Mouse (Mus musculus) midbrain, embryonic 10.5 days (tissue): ENCODE results near the gene Adam17. TPM values are rescaled to one million over a fixed set of nuclear protein-coding genes. Genes with fewer than 3 reads are reported as not detected.
"Not testable (repeated sequence)": the region's sequence is repeated elsewhere in the genome, so short reads cannot be mapped to it uniquely, and the experiment has no call there.

Experiments
- DNase-seq: peaks from one replicate; pipeline ENCODE4 v3.0.0-alpha.2; 2017; ENCODE audit warnings: low spot score
- H3K27ac ChIP-seq: fragments of 300-500 bp; sonication (generic); replicated peaks from 2 replicates; pipeline ENCODE4 v1.5.1; 2016; ENCODE audit warnings: mild to moderate bottlenecking
- H3K27me3 ChIP-seq: fragments of 300-500 bp; sonication (generic); 2 replicates; pipeline ENCODE4 v1.6.1; 2016; ENCODE audit warnings: low read depth, mild to moderate bottlenecking; ENCODE audit not compliant: poor library complexity, severe bottlenecking
- H3K36me3 ChIP-seq: fragments of 300-500 bp; sonication (generic); 2 replicates; pipeline ENCODE4 v1.6.1; 2016; ENCODE audit warnings: mild to moderate bottlenecking, moderate library complexity
- H3K4me1 ChIP-seq: fragments of 300-500 bp; sonication (generic); 2 replicates; pipeline ENCODE4 v1.6.1; 2016
- H3K4me3 ChIP-seq: fragments of 300-500 bp; sonication (generic); 2 replicates; pipeline ENCODE4 v1.5.1; 2016; ENCODE audit warnings: mild to moderate bottlenecking, moderate library complexity
- H3K9me3 ChIP-seq: fragments of 300-500 bp; sonication (generic); replicated peaks from 2 replicates; pipeline ENCODE4 v1.6.1; 2016; ENCODE audit warnings: mild to moderate bottlenecking
- WGBS: fragments of 180-500 bp; shearing (Covaris S2); methylation state at CpG from one replicate; pipeline ENCODE4 v1.1.7; 2016; 5-methylcytosine and 5-hydroxymethylcytosine counted together
- polyA plus RNA-seq: library from polyadenylated mRNA; unstranded; fragments of >200 nt; fragmentation: Nextera tagmentation; extraction: Ambion mirVana; gene quantifications from 2 replicates; pipeline ENCODE4 v1.2.1, GENCODE M21; 2016

Gene Adam17
- 42.2 and 42.8 TPM in 2 replicates for polyA plus RNA-seq

GRCm38 (mm10) chr12:21373100-21373819, at the start of gene Adam17:
TSS of gene Adam17 (minus strand) at chr12:21373632.
- H3K9me3 ChIP-seq = no peaks in the 10 kb centered on the region
- under 1% methylated on average over 55 of the region's 55 CpGs for WGBS
- peak within 1 kb of the TSS; percentile 96 for H3K27ac ChIP-seq
- no peaks in the 10 kb centered on the region for H3K36me3 ChIP-seq
- no peaks in the 10 kb centered on the region for H3K27me3 ChIP-seq
- peaks cover 9% of the 10 kb centered on the region for H3K4me1 ChIP-seq
- DNase-seq = peak; percentile 93
- H3K4me3 ChIP-seq = peak within 1 kb of the TSS; percentile 78

- 0 out of 2 replicates have a peak overlapping the region, but pooled peaks have one; percentile 25 for H3K27ac ChIP-seq
- peaks cover 24% of the 10 kb centered on the region for H3K36me3 ChIP-seq
- H3K4me3 ChIP-seq = peak overlapping the region; percentile 85
- no peaks in the 10 kb centered on the region for H3K27me3 ChIP-seq
- H3K9me3 ChIP-seq = peaks cover 16% of the 10 kb centered on the region
- DNase-seq = no peak
- WGBS = 50% methylated on average over 11 of the region's 11 CpGs
- peaks cover 27% of the 10 kb centered on the region for H3K4me1 ChIP-seq
Measured at GRCm38 (mm10) chr12:21418621-21419131, 45.2 kb upstream of the Adam17 start.

GRCm38 (mm10) chr12:21418083-21418482, 44.7 kb upstream of the Adam17 start:
- H3K36me3 ChIP-seq = peaks cover 30% of the 10 kb centered on the region
- H3K9me3 ChIP-seq = peaks cover 21% of the 10 kb centered on the region
- H3K4me3 ChIP-seq = peak overlapping the region; percentile 85
- no peak for DNase-seq
- WGBS = 10% methylated on average over 10 of the region's 10 CpGs
- no peaks in the 10 kb centered on the region for H3K27me3 ChIP-seq
- H3K4me1 ChIP-seq = peaks cover 27% of the 10 kb centered on the region
- peak overlapping the region; percentile 99 for H3K27ac ChIP-seq

GRCm38 (mm10) chr12:21417100-21418070, 44.0 kb upstream of the Adam17 start, which contains the start of gene Ywhaq:
TSS of gene Ywhaq (minus strand) at chr12:21417637.
- H3K27ac ChIP-seq = peak within 1 kb of the TSS; percentile 99
- peaks cover 37% of the 10 kb centered on the region for H3K36me3 ChIP-seq
- peaks cover 28% of the 10 kb centered on the region for H3K9me3 ChIP-seq
- peak; percentile 100 for DNase-seq
- under 1% methylated on average over 96 of the region's 103 CpGs for WGBS
- H3K4me3 ChIP-seq = peak within 1 kb of the TSS; percentile 85
- no peaks in the 10 kb centered on the region for H3K27me3 ChIP-seq
- peaks cover 27% of the 10 kb centered on the region for H3K4me1 ChIP-seq

GRCm38 (mm10) chr12:21416506-21416905, 43.1 kb upstream of the Adam17 start:
- no peaks in the 10 kb centered on the region for H3K27me3 ChIP-seq
- H3K27ac ChIP-seq = peak overlapping the region; percentile 99
- H3K9me3 ChIP-seq = peaks cover 37% of the 10 kb centered on the region
- peaks cover 46% of the 10 kb centered on the region for H3K36me3 ChIP-seq
- under 1% methylated on average over 15 of the region's 15 CpGs for WGBS
- DNase-seq = peak; percentile 30
- H3K4me3 ChIP-seq = peak overlapping the region; percentile 85
- H3K4me1 ChIP-seq = peaks cover 27% of the 10 kb centered on the region

GRCm38 (mm10) chr12:21410620-21411019, 37.2 kb upstream of the Adam17 start:
- H3K4me1 ChIP-seq = peaks cover 8% of the 10 kb centered on the region
- H3K27ac ChIP-seq = no peak overlapping the region
- no peak overlapping the region for H3K4me3 ChIP-seq
- H3K36me3 ChIP-seq = peaks cover 99% of the 10 kb centered on the region
- H3K27me3 ChIP-seq = no peaks in the 10 kb centered on the region
- no peak for DNase-seq
- H3K9me3 ChIP-seq = peaks cover 76% of the 10 kb centered on the region
- 93% methylated on average over 2 of the region's 2 CpGs for WGBS

- H3K4me3 ChIP-seq = no peak overlapping the region
- no peaks in the 10 kb centered on the region for H3K4me1 ChIP-seq
- no peak overlapping the region for H3K27ac ChIP-seq
- no peak for DNase-seq
- H3K9me3 ChIP-seq = peaks cover 69% of the 10 kb centered on the region
- WGBS = 97% methylated on average over 3 of the region's 3 CpGs
- no peaks in the 10 kb centered on the region for H3K27me3 ChIP-seq
- H3K36me3 ChIP-seq = peaks cover 99% of the 10 kb centered on the region
Measured at GRCm38 (mm10) chr12:21409651-21410050, 36.2 kb upstream of the Adam17 start.

- H3K27me3 ChIP-seq = no peaks in the 10 kb centered on the region
- H3K4me3 ChIP-seq = no peak overlapping the region
- no peaks in the 10 kb centered on the region for H3K4me1 ChIP-seq
- H3K36me3 ChIP-seq = peaks cover 99% of the 10 kb centered on the region
- no peak overlapping the region for H3K27ac ChIP-seq
- H3K9me3 ChIP-seq = peaks cover 62% of the 10 kb centered on the region
- DNase-seq = no peak
- 94% methylated on average over 2 of the region's 2 CpGs for WGBS
Measured at GRCm38 (mm10) chr12:21408789-21409367, 35.4 kb upstream of the Adam17 start.

GRCm38 (mm10) chr12:21402771-21403170, 29.3 kb upstream of the Adam17 start:
- H3K4me3 ChIP-seq = no peak overlapping the region
- H3K4me1 ChIP-seq = no peaks in the 10 kb centered on the region
- no peaks in the 10 kb centered on the region for H3K27me3 ChIP-seq
- H3K27ac ChIP-seq = no peak overlapping the region
- WGBS = 96% methylated on average over 5 of the region's 5 CpGs
- H3K36me3 ChIP-seq = peaks cover 99% of the 10 kb centered on the region
- no peak for DNase-seq
- peaks cover 9% of the 10 kb centered on the region for H3K9me3 ChIP-seq

GRCm38 (mm10) chr12:21386201-21386600, 12.8 kb upstream of the Adam17 start:
- Histone ChIP-seq H3K9me3 (no peaks in the 10 kb centered on the region), H3K4me1 (no peaks in the 10 kb centered on the region), H3K36me3 (peaks cover 44% of the 10 kb centered on the region), H3K27ac (no peak overlapping the region), H3K27me3 (no peaks in the 10 kb centered on the region), H3K4me3 (no peak overlapping the region)
- DNase-seq = no peak
- WGBS = 98% methylated on average over 2 of the region's 2 CpGs

- H3K36me3 ChIP-seq, H3K27me3 ChIP-seq, H3K4me1 ChIP-seq, H3K27ac ChIP-seq, H3K4me3 ChIP-seq, DNase-seq, H3K9me3 ChIP-seq: not testable (repeated sequence)
- WGBS = 91% methylated on average over 6 of the region's 6 CpGs
Measured at GRCm38 (mm10) chr12:21378765-21379346, 5.4 kb upstream of the Adam17 start.
